Mouse (Mus musculus) A20 (cell line): ENCODE results near the gene Bhlhe40.

ENCODE experiments used
- DNase-seq: peaks from one replicate; pipeline ENCODE4 v3.0.0-alpha.2; 2011; ENCODE audit warnings: low read depth, low spot score

Bhlhe40 gene

GRCm38 (mm10) chr6:108662314-108663240 lies 2.1 kb downstream of the Bhlhe40 start:
- DNase-seq, result no peak

GRCm38 (mm10) chr6:108663241-108664194 lies 3.1 kb downstream of the Bhlhe40 start:
- no peak for DNase-seq

- no peak for DNase-seq
Measured at GRCm38 (mm10) chr6:108664533-108665150, 4.2 kb downstream of the Bhlhe40 start.

- no peak for DNase-seq
Measured at GRCm38 (mm10) chr6:108665587-108665986, 5.2 kb downstream of the Bhlhe40 start.

GRCm38 (mm10) chr6:108666648-108667488 lies 6.4 kb downstream of the Bhlhe40 start:
- DNase-seq, result no peak

GRCm38 (mm10) chr6:108667599-108668021 lies 7.2 kb downstream of the Bhlhe40 start:
- DNase-seq, result no peak

- DNase-seq, result no peak
Measured at GRCm38 (mm10) chr6:108668321-108668786, 7.9 kb downstream of the Bhlhe40 start.

GRCm38 (mm10) chr6:108670276-108670675 lies 9.8 kb downstream of the Bhlhe40 start:
- no peak for DNase-seq

- no peak for DNase-seq
Measured at GRCm38 (mm10) chr6:108670821-108671220, 10.4 kb downstream of the Bhlhe40 start.

- no peak for DNase-seq
Measured at GRCm38 (mm10) chr6:108672094-108672493, 11.7 kb downstream of the Bhlhe40 start.

- no peak for DNase-seq
Measured at GRCm38 (mm10) chr6:108674221-108674620, 13.8 kb downstream of the Bhlhe40 start.

- no peak for DNase-seq
Measured at GRCm38 (mm10) chr6:108676783-108677340, 16.4 kb downstream of the Bhlhe40 start.

- no peak for DNase-seq
Measured at GRCm38 (mm10) chr6:108677697-108678096, 17.3 kb downstream of the Bhlhe40 start.

GRCm38 (mm10) chr6:108678227-108678626 lies 17.8 kb downstream of the Bhlhe40 start:
- no peak for DNase-seq

- no peak for DNase-seq
Measured at GRCm38 (mm10) chr6:108680503-108680902, 20.1 kb downstream of the Bhlhe40 start.

- DNase-seq, result no peak
Measured at GRCm38 (mm10) chr6:108681084-108681483, 20.7 kb downstream of the Bhlhe40 start.

GRCm38 (mm10) chr6:108683140-108683539 lies 22.7 kb downstream of the Bhlhe40 start:
- DNase-seq, result no peak

GRCm38 (mm10) chr6:108684430-108684829 lies 24.0 kb downstream of the Bhlhe40 start:
- DNase-seq, result no peak

GRCm38 (mm10) chr6:108685758-108686355 lies 25.4 kb downstream of the Bhlhe40 start:
- DNase-seq, result no peak

- no peak for DNase-seq
Measured at GRCm38 (mm10) chr6:108686930-108687329, 26.5 kb downstream of the Bhlhe40 start.
